Mouse (Mus musculus) adrenal gland, postnatal 10 days (tissue): ENCODE data around the gene Znhit2. TPM values are rescaled to one million over a fixed set of nuclear protein-coding genes. Genes with fewer than 3 reads are reported as not detected.

Source experiments
- DNase-seq: peaks from one replicate; pipeline ENCODE4 v3.0.0; 2021; ENCODE audit warnings: mixed read lengths
- total RNA-seq, 2 experiments: library from RNA; stranded (reverse); gene quantifications; 2 replicates each; pipeline ENCODE4 v1.2.3; 2021

Znhit2 gene
- total RNA-seq, 2 experiments from 2014 or later = 21.6 to 26.1 TPM

- DNase-seq = peak; percentile 93
Observed at GRCm38 (mm10) chr19:6046294-6047153, 14.5 kb upstream of the Znhit2 start, which contains the start of gene Syvn1. Syvn1 (plus strand) TSS chr19:6046576.

DNA sequence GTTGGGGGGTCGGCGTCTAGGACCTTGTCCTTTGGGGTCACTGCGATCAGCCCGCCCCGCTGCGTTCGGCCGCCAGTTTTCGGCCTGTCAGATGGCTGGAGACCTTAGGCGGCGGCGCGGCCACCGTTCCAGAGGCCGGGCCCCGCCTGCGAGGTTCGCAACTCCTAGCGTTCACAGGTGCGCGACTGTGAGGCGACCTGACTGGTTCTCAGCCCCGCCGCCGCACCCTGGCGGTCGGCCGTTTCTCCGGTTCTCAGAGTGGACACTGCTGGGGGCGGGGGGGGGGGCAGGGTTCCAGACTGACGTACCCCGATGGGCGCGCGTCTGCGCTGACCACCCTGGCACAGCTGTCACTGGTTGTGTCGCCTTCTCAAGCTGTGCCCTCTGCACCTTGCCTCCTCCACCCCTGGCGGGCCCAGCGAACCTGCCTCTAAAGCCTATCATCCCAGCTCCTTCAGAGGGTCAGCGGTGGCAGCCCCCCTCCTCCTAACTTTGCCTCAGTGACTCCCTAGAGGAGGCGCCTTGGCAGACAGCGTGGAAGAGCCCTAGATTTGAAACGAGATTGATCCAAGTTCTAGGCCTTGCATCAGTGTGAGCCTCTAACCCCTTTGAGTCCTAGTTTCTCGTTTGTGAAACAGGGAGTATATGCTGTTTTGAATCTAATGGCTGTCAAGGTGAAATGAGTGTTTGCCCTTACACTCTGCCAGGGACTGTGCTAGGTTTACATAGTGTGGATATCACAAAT, 13.7 kb upstream of the Znhit2 start:
- no peak for DNase-seq

DNA sequence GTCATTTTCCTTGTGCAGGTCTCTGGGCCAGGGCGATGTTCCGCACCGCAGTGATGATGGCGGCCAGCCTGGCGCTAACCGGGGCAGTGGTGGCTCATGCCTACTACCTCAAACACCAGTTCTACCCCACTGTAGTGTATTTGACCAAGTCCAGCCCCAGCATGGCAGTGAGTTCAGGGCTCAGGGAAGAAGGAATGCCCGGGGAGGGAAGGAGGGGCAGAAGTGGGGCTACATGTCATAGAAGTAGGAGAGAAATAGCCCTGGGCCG, 13.2 kb upstream of the Znhit2 start:
- DNase-seq = no peak

- no peak for DNase-seq
Observed at GRCm38 (mm10) chr19:6048681-6049410, 12.1 kb upstream of the Znhit2 start.

DNA sequence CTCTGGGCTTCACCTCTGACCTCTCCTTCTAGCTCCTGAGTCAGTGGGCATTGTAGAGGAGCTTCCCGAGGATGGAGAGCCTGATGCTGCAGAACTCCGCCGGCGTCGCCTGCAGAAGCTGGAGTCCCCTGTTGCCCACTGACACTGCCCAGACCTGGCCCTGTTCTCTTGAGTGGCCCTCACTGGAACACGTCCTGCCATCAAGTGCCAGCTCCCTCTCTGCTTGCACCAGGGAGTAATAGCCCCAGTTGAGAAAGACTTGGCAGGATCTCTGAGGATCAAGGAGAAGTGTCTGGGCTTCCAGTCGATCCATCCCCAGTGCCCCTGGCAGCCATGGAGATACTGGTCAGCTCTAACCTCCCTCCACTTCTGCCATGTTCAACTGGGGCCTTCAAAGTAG, 8.5 kb upstream of the Znhit2 start:
- peak; percentile 58 for DNase-seq

GRCm38 (mm10) chr19:6054296-6054695, 6.7 kb upstream of the Znhit2 start:
- DNase-seq = no peak

GRCm38 (mm10) chr19:6056696-6057095, 4.3 kb upstream of the Znhit2 start:
- no peak for DNase-seq

DNA sequence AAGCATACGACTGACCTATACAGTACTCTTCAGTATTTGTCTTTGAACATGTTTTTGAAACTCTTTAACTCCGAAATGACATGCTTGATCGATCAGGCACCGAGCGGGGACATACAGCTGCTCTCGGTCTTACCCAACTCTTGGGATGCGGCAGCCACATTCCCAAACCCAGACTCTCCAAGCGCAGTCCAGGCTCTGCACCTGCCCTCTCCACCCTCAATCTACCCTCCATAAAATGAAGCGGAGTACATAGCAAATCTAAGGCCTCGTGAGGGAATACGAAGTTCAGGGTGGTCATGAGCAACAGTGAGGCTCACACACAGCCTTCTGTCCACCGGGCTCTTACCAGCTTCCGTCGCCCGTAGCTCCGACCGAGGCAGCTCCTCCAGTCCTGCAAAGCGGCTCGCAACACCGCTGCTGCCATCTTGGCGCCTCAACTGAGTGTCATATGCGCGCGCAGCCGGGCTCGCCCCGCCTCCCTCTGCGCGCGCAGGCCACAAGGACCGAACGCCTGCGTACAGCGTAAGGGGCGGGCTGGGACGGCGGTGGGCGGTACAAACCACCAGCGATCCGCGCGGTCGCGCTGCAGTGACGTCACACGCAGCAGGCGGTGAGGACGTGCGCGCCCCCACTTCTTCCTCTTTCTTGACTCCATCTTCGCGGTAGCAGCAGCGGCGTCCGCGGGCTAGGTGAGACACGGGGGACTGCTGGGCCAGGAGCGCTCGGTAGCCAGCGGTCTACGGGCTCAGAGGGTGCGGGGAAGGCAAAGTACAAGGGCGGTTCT, 3.5 kb upstream of the Znhit2 start, which contains the start of the genes Mrpl49 and Fau:
TSS of gene Mrpl49 (minus strand) at position 473 of the 784 bp plus-strand sequence.
TSS of gene Fau (plus strand) at position 532 of the 784 bp plus-strand sequence.
- peak; percentile 99 for DNase-seq

DNA sequence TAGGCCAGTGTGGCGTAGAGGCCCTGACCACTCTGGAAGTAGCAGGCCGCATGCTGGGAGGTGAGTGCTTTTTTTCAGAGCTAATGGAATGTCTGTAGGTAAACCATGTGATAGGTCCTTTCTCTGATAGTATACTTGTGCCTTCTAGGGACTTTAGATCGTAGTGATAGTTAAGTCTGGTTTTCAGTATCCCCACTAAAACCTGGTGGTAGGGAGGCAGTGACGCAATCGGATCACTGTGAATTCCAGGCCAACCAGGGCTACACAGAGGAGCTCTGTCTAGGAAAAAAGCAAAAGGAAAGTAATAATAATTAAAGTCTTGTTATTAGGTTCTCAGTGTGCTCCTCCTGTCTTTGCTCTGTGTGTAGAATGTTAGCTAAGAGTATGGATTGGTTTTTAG, 2.5 kb upstream of the Znhit2 start:
- DNase-seq = no peak

DNA sequence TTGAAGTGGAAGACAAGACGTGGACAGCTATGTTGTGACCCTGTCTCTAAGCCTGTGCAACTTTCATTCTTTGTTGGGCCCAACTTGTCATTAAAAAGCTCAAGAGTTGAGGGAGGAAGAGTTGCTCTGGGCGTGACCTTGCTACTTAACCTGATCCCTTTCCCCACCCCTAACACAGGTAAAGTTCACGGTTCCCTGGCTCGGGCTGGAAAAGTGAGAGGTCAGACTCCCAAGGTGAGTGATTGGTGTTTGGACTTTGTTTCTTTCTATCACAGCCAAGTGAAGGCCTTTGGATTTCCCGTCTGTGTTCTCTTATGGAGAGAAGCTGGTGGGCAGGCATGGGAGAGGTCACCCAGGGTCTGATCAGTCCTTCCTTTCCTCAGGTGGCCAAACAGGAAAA, 2.0 kb upstream of the Znhit2 start:
- no peak for DNase-seq

GRCm38 (mm10) chr19:6061641-6062302, 780 bp downstream of the Znhit2 start:
- peak; percentile 64 for DNase-seq

GRCm38 (mm10) chr19:6062418-6062817, 1.4 kb downstream of the Znhit2 start:
- DNase-seq = no peak

- no peak for DNase-seq
Observed at GRCm38 (mm10) chr19:6063081-6063480, 2.1 kb downstream of the Znhit2 start.

GRCm38 (mm10) chr19:6066571-6066970, 5.6 kb downstream of the Znhit2 start:
- DNase-seq = no peak

GRCm38 (mm10) chr19:6067011-6067723, 6.2 kb downstream of the Znhit2 start:
- DNase-seq = peak; percentile 87

GRCm38 (mm10) chr19:6067724-6068415, 6.9 kb downstream of the Znhit2 start, which contains the start of gene Tm7sf2:
Tm7sf2 (minus strand) TSS chr19:6068373.
- DNase-seq = peak; percentile 96

DNA sequence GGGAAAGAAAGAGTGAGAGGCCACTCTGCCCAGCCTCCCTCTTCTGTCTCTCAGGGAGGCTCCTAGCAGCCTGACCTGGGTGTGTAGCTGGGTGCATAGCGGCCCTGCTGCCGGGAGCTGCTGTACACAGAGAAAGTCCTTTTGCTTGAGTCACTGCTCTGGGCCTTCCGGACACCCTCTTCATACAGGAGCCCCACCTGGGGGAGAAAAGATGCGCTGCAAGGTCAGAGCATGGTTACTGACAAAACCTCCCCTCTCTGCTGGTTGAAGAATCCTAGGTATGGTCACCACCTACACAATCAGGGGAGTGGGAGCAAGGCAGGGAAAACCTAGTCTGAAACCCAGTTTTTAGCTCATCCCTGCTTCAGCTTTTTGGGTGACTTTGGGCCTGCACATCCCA, 8.0 kb downstream of the Znhit2 start:
- no peak for DNase-seq

DNA sequence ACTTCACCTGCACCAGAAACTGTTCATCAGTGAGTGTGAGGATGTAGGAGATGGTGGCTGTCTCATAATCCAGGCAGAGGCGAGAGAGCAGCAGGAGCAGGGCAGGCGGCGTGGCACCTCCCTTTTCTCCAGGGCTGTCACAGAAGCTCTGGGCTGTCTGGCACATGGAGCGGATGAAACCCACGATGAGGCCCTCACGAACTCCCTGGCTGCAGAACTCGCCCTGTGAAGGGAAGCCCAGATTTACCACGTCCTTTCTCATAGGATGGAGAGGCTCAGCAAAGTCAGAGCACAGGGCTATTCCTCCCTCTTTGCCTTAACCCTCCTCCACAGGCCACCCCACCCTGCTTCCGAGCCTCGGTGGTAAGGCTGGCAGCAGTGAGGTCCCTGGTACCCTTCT, 8.9 kb downstream of the Znhit2 start:
- DNase-seq = no peak

- DNase-seq = no peak
Observed at GRCm38 (mm10) chr19:6070571-6071250, 9.7 kb downstream of the Znhit2 start.
